Mouse (Mus musculus): ENCODE results near the gene Cdc16.
A peak's percentile ranks its signal among the peaks of the same experiment; 100 is the strongest.

GRCm38 (mm10) chr8:13740817-13741613 is 16.5 kb upstream of the Cdc16 start:
- no peak for TF ChIP-seq CTCF (IDR thresholded peaks at IDR 0.05; ENCODE audit: low read depth)
- peak; percentile 82 for TF ChIP-seq EP300 (IDR thresholded peaks at IDR 0.05; ENCODE audit: low read depth)
